Mouse (Mus musculus) layer of hippocampus, postnatal 36 days (tissue): Measurements from ENCODE around the gene Dab1. TPM values are rescaled to one million over a fixed set of nuclear protein-coding genes. Genes with fewer than 3 reads are reported as not detected.

Experiments used
- DNase-seq, 2 experiments: peaks; one replicate each; pipeline ENCODE4 v3.0.0; 2022
- total RNA-seq, 2 experiments: library from RNA; stranded (reverse); gene quantifications; 2 replicates each; pipeline ENCODE4 v1.2.3; 2021

Gene Dab1
- total RNA-seq, 2 experiments from 2014 or later = 139 to 161 TPM

DNA sequence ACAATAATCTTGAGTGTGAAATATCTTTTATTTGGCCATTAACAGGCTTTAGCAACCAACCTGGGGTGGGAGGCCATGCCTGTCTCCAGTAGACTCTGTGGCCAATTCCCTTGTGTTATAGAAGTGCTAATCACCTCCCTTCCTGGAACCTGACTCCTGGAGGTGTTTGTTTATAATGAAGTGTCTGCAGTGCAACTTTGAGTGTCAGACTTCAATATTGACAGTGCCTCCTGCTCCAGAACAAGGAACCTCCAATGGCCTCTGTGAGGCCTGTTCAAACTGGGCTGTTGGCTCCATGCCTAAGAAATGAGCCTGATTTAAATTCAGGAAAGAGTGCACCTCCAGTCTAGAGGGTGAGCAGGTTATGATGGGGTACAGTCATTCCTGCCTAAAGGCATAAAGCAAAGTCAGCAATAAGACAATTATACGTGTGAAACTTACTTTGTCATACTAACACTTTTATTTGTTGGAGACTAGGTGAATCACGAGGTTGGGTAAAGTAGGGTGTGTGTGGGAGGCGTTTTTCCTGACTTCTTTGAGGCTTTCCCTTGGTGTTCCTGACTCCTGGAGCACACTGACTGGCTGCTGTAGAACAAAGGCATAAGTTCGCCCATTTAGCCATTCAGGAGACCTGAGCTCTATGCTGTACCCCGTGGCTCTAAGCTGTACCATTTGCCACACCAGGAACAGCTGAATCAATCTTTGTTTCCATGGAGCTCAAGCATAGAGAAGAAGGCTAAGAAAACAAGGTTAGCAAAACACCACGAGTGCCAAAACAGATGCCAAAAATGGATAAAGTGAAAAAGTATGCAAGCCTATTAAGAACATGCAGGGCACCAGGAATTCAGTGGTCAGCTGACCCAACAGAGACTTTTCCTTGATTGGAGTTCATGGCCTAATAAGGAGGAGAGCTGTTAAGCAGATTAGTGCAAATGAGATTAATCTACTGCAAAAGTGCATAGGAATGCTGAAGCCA lies 978.6 kb downstream of the Dab1 start:
- DNase-seq = no peak

GRCm38 (mm10) chr4:104602804-104603203 lies 983.6 kb downstream of the Dab1 start:
- DNase-seq = no peak

DNA sequence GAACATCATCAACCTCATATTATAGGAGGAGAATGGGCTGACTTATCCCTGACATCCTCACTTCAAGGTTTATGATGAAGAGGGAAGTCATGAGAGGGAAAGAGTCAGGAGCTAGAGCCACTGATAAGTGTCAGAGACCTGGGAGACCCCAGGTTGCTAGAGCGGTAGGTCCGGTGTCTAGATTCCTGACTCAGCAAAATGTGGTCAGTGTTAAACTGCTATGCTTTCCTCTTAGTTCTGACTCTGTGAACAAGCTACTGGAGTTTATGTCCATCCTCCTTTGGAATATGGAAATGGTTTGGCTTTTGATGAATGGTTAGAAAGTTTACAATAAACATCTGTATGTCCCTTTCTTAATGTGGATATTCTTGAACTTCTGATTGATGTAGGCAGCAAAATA lies 985.1 kb downstream of the Dab1 start:
- no peak for DNase-seq

DNA sequence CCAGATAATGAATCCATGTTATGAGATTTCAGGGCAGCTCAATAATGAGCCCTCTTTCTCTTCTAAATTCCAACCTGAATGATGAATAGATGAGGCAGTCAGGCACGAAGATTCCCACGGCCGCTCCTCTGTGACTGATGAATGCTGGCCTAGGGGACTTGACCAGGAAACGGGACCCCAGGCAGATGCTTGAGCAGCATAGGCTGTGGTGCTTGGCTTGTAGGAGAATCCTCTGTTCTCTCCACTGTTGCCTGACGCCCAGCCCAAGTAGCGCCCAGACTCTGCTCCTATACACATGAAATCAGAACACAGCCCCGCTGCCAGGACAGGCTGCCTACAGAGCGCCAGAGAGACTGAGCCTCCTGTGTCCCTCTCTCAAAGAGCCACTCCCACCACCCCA lies 987.7 kb downstream of the Dab1 start:
- no peak for DNase-seq

- DNase-seq = no peak
Measured at GRCm38 (mm10) chr4:104607636-104608035, 988.5 kb downstream of the Dab1 start.

- DNase-seq = no peak
Measured at GRCm38 (mm10) chr4:104619452-104619851, 1000.3 kb downstream of the Dab1 start.

GRCm38 (mm10) chr4:104625316-104625715 lies 1006.2 kb downstream of the Dab1 start:
- DNase-seq = no peak

- DNase-seq = no peak
Measured at GRCm38 (mm10) chr4:104628708-104629107, 1009.5 kb downstream of the Dab1 start.

- DNase-seq = no peak
Measured at GRCm38 (mm10) chr4:104637016-104637415, 1017.9 kb downstream of the Dab1 start.

DNA sequence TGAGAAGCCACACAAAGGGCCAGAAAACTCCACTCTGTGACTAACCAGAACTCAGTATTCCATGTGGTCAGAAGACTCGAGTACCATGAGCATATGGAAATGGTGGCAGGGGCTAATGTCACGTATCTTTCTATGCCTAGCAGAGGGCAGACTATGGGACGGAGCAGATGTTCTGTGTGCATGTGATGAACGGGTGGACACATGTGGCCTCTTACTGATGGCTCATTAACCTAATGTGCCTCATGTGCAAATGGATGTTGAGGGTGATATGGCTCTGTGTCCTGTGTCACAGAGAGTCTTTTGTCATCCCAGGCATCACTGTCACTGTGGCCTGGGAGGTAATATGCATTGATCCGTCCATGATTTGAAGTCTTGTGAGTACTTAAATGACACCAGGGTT lies 1021.5 kb downstream of the Dab1 start:
- no peak for DNase-seq

DNA sequence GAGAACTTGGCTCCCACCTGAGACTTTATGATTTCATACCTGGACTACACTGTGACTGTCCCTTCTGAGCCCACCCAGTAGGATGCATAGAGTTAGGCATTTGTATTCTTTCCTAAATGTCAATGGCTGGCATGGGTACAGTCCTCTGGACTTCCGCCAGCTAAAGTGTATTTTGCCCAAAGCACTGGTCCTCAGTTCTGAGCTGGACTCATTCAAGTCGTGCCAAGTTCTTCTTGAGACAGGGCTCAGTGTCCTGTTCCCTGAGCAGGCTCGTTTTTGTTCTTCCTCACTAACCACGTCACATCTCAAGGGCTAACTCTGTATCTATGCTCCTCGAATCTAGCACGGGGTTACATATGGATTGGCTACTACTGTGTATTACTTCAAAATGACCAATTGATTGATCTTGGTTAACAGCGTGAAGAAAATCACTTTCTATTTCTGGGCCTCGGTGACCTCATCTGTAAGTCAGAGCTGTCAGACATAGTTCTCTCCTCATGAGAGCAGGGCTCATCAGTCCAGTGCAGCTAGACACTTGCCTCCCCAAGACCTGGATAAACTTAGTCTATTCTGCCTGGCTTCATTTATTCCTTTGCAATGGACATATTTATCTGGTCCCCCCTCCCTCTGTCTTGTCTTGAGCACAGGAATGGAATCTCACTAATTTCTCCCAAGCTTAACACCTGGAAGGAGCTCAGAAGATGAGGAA lies 1023.8 kb downstream of the Dab1 start:
- peak in 1 of 2 experiments; percentile 37 for DNase-seq

DNA sequence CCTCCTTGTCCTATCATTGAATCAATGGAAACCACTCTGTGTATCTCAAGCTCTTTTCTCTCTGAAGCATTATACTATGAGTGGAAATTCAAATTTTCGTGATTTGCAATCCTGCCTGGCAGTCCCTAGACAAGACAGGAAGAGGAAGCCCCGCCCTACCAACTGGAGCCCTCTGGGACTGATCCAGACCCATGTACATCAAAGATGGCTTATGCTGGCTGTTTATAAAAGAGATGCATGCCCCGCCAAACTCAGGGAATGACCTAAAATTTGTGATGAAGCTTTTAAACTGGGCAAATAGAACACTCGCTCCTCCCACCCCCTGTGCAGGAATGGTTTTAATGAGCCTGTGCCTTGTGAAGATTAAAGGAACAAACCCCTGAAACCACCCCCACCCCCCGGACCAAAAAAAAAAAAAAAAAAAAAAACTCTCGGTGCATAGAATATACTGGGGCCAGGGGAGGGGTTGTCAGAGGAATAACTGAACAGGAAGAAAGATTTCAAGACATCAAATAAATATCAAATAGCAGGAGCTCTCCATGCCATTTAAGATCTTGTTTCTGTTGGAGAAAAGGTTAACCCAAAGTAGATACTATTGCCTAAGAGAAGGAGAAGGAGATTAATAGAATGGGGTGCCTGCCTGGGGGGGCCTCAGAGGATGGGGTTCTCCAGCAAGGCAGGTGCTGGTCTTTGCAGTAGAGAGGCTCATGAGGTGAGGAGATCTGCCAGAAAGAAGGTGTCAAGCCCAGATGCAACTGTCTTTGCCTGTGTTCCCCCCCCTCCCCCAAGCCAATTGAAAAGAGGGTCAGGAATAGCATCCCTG lies 1024.6 kb downstream of the Dab1 start:
- peak; percentile 66 to 75 for DNase-seq

DNA sequence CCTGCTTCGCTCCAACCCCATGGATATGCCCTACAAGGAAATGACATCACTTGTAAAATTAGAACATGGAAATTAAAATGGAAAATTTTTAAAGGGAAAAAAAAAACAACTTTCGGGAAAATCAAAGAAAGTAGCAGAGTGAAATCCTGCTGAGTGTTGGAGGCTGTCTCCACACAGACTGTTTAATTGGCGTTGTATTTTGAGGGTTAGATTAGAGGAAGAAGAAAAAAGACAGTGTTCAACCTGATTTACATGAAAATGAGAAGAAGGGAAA lies 1025.1 kb downstream of the Dab1 start:
- DNase-seq = no peak

DNA sequence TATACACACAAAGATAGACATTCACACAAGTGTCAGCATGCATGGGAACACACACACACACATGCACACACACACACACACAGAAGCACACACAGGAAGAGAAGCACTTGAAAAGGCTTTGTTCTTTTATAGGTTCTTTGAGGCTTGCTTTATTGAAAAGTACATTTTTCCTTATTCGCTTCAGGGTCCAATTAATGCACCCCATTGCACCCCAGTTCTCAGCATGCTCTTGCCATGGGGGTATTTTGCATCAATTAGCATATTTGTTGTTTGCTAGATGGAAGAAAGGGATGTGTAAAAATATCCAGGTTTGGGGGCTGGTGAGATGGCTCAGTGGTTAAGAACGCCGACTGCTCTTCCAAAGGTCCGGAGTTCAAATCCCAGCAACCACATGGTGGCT lies 1025.7 kb downstream of the Dab1 start:
- DNase-seq = no peak

DNA sequence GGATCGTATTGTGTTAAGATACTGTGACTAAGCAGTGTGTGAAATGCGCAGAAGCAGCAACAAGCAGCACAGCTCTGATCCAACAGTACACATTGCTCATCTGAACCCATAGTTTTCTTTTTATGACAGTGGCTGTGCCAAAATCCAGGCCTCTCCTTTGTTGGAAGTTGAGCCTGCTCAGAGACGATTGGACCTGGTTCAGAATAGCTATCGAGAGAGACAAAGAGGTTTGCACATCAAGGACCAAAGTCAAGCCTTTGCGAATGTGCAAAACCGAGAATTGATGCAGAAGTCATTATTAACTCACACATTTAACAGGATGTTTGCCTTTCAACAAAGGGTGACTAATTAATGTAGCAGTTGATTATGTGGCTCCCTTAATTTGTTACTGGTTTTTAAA lies 1032.6 kb downstream of the Dab1 start:
- DNase-seq = no peak

DNA sequence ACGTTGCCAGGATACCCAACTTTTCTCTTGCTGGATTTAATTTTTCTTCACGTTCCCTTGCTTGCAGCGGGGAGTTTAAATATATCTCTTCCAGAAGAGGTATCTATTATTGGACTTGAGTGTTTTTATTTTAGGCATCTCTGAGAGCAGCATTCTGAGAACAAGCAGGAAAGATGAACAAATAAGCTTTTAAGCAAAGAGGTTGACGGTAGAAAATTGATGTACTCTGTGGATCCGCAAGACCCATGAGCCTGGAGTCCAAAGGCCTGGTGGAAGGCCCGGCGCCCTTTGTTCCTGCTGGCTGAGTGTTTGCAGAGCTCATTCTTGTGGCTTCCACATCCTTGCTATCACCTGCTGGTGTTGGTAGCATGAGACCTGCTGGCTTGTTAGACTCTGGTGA lies 1037.6 kb downstream of the Dab1 start:
- no peak for DNase-seq

- no peak for DNase-seq
Measured at GRCm38 (mm10) chr4:104662841-104663614, 1043.9 kb downstream of the Dab1 start.

GRCm38 (mm10) chr4:104665553-104665952 lies 1046.4 kb downstream of the Dab1 start:
- peak in 1 of 2 experiments; percentile 61 for DNase-seq

DNA sequence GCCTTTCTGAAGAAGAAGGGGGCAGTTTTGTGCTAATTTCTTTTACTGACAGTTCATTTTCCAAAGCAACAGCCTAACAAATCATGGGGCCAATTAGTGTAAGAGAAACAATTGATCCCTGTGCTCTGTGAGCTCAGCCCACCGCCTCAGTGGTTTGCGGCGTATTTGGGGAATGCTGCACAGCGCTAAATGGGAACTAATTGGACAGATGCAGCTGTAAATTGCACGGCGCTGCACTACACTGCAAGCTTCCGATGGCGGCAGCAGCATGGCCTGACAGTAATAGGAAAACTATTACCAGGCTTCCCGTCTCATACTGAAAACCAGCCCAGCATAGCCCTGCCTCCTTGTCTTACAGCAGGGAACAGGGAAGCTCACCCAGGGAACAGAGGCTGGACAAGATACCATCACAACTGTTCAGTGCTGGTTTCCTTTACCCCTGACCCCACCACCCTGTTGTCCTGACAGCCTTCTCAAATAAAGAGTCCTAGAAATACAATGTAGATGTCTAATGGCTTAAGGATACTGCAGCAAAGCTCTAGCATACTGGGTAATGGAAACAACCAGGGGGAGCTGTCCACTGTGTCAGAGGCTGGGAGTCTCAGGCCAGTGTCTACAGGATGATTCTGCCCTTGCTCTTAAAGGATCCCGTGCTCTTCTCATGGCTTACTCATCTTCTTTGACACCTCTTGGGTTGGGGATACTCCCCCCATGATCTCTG lies 1047.8 kb downstream of the Dab1 start:
- no peak for DNase-seq

GRCm38 (mm10) chr4:104668061-104668460 lies 1048.9 kb downstream of the Dab1 start:
- DNase-seq = no peak

- no peak for DNase-seq
Measured at GRCm38 (mm10) chr4:104669406-104669805, 1050.2 kb downstream of the Dab1 start.
